Mouse (Mus musculus): ENCODE measurements around the gene Rere. TPM values are rescaled to one million over a fixed set of nuclear protein-coding genes. Genes with fewer than 3 reads are reported as not detected.

Rere gene
- total RNA-seq, 2 experiments from 2014 or later, result 53.8 to 56.9 TPM

DNA sequence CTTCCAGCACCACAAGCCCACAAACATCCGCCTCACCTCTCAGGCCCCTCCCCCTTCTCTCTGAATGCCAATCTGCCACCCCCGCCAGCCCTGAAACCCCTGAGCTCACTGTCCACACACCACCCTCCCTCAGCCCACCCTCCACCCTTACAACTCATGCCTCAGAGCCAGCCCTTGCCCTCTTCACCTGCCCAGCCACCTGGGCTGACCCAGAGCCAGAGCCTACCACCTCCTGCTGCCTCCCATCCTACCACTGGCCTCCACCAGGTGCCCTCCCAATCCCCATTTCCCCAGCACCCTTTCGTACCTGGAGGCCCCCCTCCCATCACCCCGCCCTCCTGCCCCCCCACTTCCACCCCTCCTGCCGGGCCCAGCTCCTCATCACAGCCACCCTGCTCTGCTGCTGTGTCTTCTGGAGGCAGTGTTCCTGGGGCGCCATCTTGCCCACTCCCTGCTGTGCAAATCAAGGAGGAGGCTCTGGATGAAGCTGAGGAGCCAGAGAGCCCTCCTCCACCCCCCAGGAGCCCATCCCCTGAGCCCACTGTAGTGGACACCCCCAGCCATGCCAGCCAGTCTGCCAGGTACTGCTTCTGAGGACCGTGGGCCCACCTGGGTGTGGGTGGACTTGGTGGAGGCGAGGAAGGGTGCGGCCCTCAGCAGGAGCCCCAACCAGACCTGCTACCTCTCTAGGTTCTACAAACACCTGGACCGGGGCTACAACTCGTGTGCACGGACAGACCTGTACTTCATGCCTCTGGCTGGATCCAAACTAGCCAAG, 334.0 kb downstream of the Rere start:
- no peak for DNase-seq

DNA sequence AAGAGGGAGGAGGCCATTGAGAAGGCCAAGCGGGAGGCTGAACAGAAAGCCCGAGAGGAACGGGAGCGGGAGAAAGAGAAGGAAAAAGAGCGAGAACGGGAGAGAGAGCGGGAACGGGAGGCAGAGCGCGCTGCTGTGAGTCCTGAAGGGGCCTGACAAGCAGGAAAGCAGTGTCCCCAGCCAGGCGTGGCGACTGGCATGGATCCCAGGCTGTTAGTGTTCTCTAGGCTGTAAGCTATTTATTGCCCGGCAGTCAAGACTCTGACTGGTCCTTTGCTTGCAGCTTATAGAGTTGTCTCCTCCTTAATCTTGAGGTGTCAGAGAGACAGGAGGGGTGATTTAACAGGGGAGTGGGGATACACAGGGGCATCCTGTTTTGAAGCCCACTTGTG, 334.6 kb downstream of the Rere start:
- DNase-seq, result peak; percentile 51

DNA sequence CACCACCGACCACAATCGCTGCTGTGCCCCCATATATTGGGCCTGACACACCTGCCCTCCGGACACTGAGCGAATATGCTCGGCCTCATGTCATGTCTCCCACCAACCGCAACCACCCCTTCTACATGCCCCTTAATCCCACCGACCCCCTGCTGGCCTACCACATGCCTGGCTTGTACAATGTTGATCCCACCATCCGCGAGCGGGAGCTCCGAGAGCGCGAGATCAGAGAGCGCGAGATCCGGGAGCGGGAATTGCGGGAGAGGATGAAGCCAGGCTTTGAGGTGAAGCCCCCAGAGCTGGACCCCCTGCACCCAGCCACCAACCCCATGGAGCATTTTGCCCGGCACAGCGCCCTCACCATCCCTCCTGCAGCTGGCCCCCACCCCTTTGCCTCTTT, 335.4 kb downstream of the Rere start:
- no peak for DNase-seq

DNA sequence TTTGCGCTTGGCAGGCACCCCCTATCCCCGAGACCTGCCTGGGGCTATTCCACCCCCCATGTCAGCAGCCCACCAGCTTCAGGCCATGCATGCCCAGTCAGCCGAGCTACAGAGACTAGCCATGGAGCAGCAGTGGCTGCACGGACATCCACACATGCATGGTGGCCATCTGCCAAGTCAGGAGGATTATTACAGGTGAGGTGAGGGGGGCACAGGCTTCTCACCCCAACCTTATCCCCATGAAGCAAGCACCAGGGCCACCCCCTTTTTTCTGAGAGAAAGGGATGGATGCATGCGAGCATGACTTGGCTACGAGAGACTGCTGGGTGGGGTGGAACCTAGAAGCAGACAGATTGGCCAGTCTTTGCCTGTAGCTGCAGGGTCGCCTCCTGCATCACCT, 337.6 kb downstream of the Rere start:
- DNase-seq, result no peak

DNA sequence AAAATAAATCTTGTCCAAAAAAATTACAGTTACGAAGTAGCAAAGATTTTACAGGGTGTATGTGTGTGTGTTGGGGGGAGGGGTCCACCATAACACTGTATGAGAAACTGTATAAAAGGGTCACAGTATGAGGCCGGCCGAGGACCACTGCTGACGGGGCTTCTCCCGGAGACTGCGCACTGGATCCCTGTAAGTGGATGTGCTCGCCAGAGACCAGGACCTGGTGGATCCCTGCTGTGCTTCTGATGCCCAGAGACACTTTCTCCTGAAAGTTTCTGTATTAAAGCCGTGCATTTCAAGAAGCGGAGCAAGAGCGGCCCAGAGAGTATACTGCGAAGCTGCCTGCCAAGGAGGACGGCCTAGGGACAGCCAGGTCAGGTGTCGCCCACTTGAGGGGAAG, 341.2 kb downstream of the Rere start:
- DNase-seq, result no peak

DNA sequence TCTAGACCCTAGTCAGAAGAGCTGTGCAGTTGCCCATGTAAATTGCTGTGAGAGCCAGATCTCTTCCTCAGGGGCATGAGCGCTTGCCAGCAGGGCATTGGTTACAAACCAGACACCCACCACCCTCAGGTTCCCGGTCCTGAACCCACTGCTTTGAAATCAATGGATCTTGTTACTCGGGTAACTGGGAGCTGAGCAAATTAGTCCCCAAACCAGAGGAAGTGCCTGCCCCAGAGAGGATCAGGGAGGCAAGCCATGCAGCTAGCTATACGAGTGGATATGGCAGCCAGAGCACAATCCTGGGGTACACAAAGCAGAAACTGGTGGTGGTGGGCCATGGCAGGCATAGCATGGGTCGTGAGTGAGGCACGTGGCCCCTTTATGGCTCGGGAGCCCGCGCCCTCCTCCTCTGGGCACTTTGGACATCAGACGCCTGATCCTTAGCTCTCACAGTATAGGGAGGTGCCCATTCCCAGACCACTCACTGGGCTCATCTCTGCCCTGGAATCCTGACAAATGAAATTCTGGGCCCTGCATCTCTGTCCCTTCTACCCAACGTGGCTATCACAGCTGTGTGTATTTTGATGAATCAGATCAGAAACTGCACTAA, 342.9 kb downstream of the Rere start:
- no peak for DNase-seq

DNA sequence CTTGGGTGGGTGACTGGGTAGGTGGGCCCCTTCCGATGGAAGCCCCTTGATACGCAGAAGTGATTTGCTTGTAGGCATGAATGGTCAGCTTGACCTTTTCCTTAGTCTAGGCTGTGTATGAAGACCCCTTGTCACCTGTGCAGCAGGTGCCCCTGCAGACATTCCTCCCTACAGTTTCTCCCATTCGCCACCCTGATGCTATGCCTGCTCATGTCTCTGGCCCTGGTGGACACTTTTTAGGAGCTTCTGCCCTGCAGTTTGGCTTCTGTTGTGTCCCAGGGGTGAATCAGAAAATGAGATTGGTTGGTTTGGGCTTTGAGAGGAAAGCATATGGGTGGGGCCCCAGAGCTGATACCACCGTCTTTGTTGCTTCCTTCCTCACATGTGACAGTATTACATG, 343.5 kb downstream of the Rere start:
- no peak for DNase-seq

DNA sequence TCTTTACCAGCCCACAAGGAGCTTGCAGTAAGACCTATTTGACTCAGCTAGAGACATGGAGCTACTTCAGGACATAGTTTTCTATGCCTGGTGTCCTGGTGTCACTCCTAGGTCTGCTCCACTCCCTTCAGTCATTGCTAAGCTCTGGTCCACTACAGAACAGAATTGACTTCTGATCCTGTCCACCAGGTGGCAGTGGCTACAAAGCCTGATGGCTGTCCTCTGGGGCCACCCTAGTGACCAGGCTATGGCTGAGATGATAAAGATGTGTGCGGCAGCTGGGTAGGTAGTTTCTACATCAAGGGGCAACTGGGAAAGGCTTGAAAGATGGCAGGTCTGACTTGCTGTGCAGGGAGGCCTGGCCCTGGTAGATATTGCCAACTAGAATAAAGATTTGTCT, 344.0 kb downstream of the Rere start:
- peak; percentile 74 for DNase-seq

DNA sequence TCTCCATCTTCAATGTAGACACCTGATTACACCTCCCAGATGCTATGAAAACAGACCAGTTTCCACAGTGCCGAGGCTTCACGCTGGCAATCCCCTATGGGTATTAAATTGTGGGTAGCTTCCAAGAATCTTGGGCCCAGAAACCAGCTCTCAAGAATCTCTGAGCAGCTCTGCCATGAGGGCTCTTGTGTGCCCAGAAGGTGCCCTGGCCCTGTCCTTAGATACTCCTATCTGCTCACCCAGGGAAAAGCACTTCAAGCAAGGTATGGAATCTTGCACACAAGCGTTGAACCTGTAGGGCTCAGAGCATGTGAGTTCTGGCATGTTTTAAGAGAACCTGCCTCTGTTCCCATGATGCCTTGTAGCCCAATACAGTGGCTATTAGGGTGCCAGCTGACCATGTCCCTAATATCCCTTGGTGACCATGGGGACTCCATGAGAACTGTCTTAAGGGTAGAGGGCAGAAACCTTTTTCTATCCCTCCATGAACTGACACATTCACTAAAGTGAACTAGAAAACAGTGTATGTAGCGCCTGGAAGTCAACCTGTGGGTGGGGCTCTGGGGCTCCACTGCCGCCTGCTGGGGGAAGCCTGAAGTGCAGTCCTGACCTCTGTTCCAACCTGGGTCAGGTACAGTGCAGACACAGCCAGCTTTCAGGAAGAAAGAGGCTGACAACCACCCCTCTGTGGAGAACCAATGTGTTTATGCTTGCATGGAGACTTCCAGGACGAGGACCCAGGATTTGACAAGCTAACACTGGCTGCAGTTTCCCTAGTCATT, 344.7 kb downstream of the Rere start:
- DNase-seq, result peak; percentile 64

DNA sequence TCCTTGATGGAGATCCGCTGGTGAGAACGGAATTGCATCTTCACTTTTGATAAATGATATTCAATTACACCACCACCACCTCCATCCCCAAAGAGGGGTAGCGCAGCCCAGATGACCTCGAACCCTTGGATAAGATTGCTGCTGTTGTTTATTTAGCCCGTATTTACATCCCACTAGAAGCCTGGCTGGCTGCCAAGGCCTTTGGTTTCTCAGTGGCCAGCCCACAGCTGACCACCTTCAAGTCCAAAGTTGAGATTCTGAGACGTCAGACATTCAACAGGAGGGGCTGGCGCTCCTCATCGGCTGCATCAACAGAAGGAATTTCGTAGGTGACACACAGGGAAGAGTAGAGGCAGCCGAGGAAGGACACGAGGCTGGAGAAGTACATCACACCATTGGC, 347.8 kb downstream of the Rere start:
- DNase-seq, result no peak

DNA sequence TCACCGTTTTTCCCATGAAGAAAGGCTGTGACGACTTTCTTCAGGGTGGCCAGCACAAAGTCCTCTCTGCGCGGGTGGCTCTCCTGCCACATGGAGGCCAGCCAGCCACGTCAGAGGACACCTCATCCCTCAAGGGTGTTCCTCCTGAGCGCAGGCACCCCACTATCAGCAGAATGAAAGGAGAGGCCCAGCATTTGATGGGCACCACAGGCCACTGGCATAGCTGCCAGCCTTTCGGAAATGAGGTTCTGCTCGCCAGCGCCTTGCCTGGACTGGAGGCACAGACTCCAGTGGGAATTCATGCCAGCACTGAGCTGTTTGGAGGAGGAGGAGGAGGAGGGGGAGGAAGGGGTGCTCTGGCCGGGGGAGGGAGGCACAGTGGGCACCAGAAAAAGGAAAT, 354.1 kb downstream of the Rere start:
- DNase-seq, result no peak

DNA sequence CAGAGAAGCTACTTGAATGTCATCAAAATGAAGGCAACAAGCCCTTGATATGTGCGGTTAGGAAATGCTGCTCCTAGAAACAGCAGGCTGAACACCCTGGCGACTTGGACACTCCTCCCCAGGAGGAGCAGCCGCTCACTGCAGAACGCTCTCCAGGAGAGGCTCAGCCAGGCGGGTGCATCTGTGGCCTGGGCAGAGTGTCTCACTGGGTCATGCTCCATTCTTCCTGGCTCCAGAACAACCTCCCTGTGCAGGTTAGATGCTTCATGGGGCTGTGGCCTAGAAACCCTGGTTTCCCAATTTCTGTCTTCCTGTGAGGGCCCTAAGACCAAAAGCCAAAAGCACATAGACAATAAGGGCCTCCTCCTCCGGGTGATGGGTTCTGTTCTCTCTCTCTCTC, 355.2 kb downstream of the Rere start:
- DNase-seq, result no peak

DNA sequence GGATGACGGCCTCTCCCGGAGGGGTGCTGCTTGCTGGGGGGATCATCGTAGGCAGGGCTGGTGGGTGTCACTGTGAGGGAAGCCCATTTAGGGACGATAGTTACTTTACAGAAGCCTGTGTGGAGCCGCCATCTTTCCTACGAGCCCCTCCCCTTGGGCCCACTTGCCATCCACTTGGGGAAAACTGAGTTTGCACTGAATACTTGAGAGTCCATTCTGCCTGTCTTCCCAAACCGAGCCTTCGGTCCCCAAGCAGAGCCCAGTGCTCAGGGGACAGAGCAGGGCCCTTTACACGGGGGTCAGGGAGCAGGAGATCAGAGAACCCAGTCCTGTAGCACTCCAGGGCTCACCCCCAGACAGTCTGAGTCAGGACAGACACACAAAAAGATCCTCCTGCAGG, 362.9 kb downstream of the Rere start:
- no peak for DNase-seq

DNA sequence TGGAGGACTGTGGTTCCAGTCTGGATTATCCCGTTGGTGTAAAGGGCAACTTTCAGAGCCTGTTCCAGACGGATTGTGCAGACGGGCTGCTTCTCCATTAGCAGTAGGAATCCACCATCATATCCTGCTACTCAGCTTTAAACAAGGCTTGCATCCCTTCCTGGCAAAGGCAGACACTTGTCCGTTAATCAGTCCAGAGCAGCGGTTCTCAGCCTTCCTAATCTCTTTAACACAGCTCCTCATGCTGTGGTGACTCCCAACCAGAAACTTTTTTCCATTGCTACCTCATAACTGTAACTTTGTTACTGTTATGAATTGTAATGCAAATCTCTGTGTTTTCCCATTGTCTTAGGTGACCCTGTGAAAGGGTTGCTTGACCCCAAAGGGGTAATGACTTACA, 367.9 kb downstream of the Rere start:
- DNase-seq, result no peak

DNA sequence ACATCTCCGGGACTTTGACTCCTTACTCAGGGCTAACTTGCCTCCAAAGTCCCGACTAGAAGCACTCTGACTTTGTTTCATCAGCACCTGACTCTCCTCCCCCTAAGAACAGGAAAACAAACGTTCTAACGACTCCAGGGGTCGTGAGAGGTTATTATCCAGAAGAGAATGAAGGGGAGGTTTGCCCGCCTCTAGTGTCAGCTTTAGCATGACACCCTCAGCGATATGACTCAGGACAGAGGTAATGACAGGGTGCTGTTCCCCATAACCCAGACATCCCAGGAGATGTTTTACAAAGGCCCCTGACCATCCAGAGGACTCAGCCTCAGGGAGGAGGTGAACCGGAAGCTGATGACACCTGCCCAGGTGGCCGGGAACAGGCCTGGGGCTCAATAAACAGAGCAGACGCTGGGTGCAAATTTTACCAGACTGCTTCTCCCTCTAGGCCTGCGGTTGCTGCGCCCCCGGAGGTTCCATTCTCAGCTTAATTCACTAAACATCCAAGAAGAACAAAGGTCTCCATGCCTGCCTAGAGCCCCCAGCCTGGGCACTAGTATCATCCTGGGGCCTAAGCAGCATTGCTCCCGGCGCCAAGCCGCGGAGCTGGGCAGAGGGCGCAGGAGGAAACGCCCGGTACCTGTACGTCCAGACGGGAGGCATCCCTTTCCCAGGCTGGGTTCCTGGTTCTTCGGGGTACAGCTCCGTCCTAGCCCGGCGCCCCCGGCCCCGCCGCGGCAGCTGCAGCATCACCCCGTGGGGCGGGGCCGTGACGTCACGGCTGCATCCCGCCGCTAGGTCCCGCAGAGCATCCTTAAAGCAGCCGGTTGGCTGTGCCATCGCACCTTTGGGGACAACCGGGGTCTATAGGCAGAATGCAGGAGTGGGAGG, 370.2 kb downstream of the Rere start, which contains the start of gene Slc45a1:
Gene Slc45a1, minus strand, starts transcription at position 785 of the 888 bp plus-strand sequence.
- DNase-seq, result no peak

DNA sequence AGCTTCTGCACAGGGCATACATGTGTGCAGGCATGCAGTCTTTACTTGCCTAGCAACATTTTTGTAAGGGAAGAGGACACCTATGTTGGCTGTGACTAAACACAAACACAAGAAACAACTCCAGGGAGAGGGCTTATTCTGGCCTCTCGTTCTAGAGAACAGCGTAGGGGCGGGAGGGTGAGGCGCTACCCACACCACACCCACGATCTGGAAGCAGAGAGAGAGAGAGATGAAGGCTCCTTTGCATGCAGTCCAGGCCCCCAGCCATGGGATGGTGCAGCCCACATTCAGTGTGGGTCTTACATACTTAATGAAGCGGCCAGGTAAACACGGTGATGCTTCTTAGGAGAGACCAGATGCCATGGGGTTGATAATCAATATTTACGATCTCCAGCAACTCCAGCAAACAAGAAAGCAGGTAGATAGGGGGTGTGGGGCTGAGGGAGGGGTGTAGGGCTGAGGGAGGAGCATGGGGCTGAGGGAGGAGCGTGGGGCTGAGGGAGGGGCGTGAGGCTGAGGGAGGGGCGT, 371.7 kb downstream of the Rere start:
- DNase-seq, result no peak

DNA sequence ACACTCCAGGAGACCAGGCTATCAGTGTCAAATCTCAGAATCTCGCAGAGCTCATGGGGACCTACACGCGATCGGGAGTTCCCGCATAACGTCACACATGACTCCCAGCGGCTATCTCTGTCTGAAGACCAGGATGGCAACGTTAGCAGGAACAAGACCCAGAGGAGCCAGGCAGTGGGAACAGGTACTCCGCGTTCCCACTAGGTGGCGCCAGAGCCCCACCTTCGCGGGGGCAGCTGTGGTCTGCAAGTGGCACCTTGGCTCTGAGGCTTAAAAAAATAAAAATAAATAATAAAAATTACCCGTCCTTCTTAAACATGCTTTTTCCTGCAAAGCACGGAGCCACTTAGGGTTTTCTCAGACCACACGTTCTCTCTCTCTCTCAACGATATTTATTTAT, 374.5 kb downstream of the Rere start:
- peak; percentile 90 for DNase-seq

DNA sequence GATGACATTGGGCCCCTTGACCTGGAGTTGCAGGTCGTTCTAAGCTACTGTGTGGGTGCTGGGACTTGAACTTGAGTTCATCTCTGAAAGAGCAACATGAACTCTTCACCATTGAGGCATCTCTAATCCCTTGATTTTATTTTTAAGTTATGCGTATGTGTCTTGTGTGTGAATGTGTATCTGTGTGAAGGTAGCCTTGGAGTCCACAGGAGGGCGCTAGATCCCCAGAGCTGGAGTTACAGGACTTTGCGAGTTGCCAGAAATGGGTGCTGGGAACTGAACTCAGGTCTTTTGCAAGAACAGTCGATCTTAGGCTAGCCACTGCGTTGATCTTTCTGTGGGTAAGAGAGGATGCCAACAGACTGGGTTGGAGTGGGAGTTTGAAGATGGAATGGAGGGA, 375.1 kb downstream of the Rere start:
- no peak for DNase-seq

DNA sequence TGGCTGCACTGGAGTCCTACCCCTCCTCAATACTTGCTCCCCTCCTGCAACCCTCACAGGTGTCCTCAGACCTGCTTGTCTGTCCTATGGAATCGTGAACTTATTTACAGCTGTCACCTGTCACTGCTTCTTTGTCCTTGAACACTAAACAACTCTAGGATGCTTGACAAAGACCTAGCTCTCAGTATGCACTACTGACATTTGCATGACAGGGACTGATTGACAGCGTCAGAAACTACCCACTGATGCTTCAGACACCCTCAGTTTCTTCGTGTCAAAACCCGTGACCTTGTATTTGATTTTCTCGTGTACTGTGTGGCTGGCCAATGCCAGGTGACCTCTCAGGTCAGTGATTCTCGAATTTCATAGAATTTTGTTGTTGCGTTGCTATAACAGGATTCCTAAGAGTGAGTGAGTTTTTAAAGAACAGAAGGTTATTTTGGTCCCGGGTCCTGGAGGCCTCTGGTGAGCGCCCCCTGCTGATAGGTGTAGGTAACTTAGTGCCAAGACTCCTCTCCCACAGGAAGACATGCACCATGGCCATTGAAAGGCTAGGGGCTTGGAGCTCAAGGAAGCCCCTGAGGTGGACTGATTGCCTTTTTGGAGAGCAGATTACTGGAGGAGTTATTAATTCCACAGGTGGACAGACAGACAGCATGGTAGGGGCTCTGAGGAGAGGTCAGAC, 378.6 kb downstream of the Rere start:
- DNase-seq, result peak; percentile 28

DNA sequence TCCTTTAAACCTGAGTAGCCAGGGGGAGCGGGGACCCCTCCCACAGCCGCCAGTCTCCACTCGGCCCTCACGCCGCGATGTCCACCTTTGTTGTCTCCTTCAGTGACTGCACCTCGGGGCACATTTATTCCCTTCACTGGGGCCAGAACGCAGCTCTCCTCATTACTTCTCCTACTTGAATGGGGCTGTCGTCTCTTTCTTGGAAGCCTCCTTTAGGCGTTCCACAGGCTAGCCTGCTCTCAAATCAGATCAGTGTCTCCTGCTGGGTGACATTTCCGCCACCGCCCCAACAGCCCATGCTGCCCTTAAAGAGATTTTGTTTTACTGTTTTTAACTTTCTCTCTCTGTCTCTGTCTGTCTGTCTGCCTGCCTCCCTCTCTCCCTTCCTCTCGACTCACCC, 380.4 kb downstream of the Rere start:
- DNase-seq, result no peak

DNA sequence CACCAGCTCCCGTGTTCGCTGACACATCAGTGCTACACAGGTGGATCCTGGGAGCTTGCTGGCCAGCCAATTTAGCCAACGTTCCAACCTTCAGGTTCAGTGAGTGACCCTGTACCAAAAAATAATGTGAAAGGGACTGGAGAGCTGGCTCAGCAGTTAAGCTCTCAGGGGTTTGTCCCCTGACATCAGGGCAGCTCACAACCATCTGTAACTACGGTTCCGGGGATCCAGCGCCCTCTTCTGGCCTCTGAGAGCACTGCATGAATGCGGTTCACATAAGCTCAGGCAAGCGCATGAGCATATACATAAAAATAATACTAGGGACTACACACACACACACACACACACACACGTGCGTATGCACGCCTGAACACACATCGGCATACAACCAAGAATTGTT, 381.7 kb downstream of the Rere start:
- peak; percentile 38 for DNase-seq

Measured in gastrocnemius, postnatal 10 days (tissue).